Mouse (Mus musculus) telencephalon, adult 2 months (tissue): ENCODE measurements around the gene Gpc5.
"Not testable (repeated sequence)": the region's sequence is repeated elsewhere in the genome, so short reads cannot be mapped to it uniquely, and the experiment has no call there.

Experiments
- DNase-seq: peaks from one replicate; pipeline ENCODE4 v3.0.0-alpha.2; 2011; ENCODE audit warnings: low read depth, low spot score

Gene Gpc5

GRCm38 (mm10) chr14:115092081-115092480, at the start of gene Gpc5:
TSS of gene Gpc5 (plus strand) at chr14:115092215.
- DNase-seq: peak; percentile 63

- no peak for DNase-seq
Measured at GRCm38 (mm10) chr14:115042660-115043059, 49.4 kb upstream of the Gpc5 start.

GRCm38 (mm10) chr14:115044016-115044415, 48.0 kb upstream of the Gpc5 start:
- DNase-seq: no peak

GRCm38 (mm10) chr14:115045712-115046111, 46.3 kb upstream of the Gpc5 start:
- DNase-seq: no peak

GRCm38 (mm10) chr14:115047316-115047715, 44.7 kb upstream of the Gpc5 start:
- DNase-seq: no peak

- no peak for DNase-seq
Measured at GRCm38 (mm10) chr14:115047990-115048862, 43.8 kb upstream of the Gpc5 start.

GRCm38 (mm10) chr14:115048863-115049566, 43.0 kb upstream of the Gpc5 start:
- DNase-seq: no peak

- DNase-seq: no peak
Measured at GRCm38 (mm10) chr14:115049831-115050230, 42.2 kb upstream of the Gpc5 start.

GRCm38 (mm10) chr14:115051106-115051760, 40.8 kb upstream of the Gpc5 start:
- DNase-seq: no peak

- DNase-seq: no peak
Measured at GRCm38 (mm10) chr14:115052371-115052770, 39.6 kb upstream of the Gpc5 start.

GRCm38 (mm10) chr14:115054252-115054651, 37.8 kb upstream of the Gpc5 start:
- DNase-seq: no peak

GRCm38 (mm10) chr14:115057524-115057923, 34.5 kb upstream of the Gpc5 start:
- no peak for DNase-seq

GRCm38 (mm10) chr14:115066164-115066563, 25.9 kb upstream of the Gpc5 start:
- not testable (repeated sequence) for DNase-seq

GRCm38 (mm10) chr14:115070534-115070933, 21.5 kb upstream of the Gpc5 start:
- DNase-seq: peak; percentile 38

GRCm38 (mm10) chr14:115077340-115077739, 14.7 kb upstream of the Gpc5 start:
- DNase-seq: no peak

GRCm38 (mm10) chr14:115078064-115078463, 14.0 kb upstream of the Gpc5 start:
- DNase-seq: no peak

- no peak for DNase-seq
Measured at GRCm38 (mm10) chr14:115081728-115082502, 10.1 kb upstream of the Gpc5 start.

- no peak for DNase-seq
Measured at GRCm38 (mm10) chr14:115090516-115090915, 1.5 kb upstream of the Gpc5 start.

GRCm38 (mm10) chr14:115092510-115092909, 495 bp downstream of the Gpc5 start:
- no peak for DNase-seq

- DNase-seq: no peak
Measured at GRCm38 (mm10) chr14:115092952-115093351, 937 bp downstream of the Gpc5 start.

GRCm38 (mm10) chr14:115100617-115101299, 8.7 kb downstream of the Gpc5 start:
- DNase-seq: no peak
